Mouse (Mus musculus) liver, embryonic 12.5 days (tissue): ENCODE measurements around the gene Ube2j2. TPM values are rescaled to one million over a fixed set of nuclear protein-coding genes. Genes with fewer than 3 reads are reported as not detected.
A peak's percentile ranks its signal among the peaks of the same experiment; 100 is the strongest.

Experiments used
- ATAC-seq: fragments of 200-750 bp; cut with Nextera tagmentation; 2 replicates; pipeline ENCODE4 v1.8.0; 2017; ENCODE audit warnings: moderate number of reproducible peaks, mild to moderate bottlenecking, moderate library complexity
- H3K27ac ChIP-seq: fragments of 300-500 bp; sonication (generic); 2 replicates; pipeline ENCODE4 v1.5.1; 2016; ENCODE audit warnings: mild to moderate bottlenecking
- H3K27me3 ChIP-seq: fragments of 300-500 bp; sonication (generic); replicated peaks from 2 replicates; pipeline ENCODE4 v1.6.1; 2016; ENCODE audit warnings: mild to moderate bottlenecking, moderate library complexity
- H3K36me3 ChIP-seq: fragments of 300-500 bp; sonication (generic); 2 replicates; pipeline ENCODE4 v1.6.1; 2016; ENCODE audit warnings: mild to moderate bottlenecking, moderate library complexity
- H3K4me1 ChIP-seq: fragments of 300-500 bp; sonication (generic); 2 replicates; pipeline ENCODE4 v1.6.1; 2016
- H3K4me2 ChIP-seq: fragments of 300-500 bp; sonication (generic); 2 replicates; pipeline ENCODE4 v1.6.1; 2016; ENCODE audit warnings: mild to moderate bottlenecking, moderate library complexity
- H3K4me3 ChIP-seq: fragments of 300-500 bp; sonication (generic); 2 replicates; pipeline ENCODE4 v1.5.1; 2016; ENCODE audit warnings: mild to moderate bottlenecking, moderate library complexity
- H3K9ac ChIP-seq: fragments of 300-500 bp; sonication (generic); 2 replicates; pipeline ENCODE4 v1.6.1; 2016; ENCODE audit warnings: mild to moderate bottlenecking, moderate library complexity
- H3K9me3 ChIP-seq: fragments of 300-500 bp; sonication (generic); replicated peaks from 2 replicates; pipeline ENCODE4 v1.6.1; 2016; ENCODE audit warnings: mild to moderate bottlenecking, moderate library complexity
- WGBS: fragments of 180-500 bp; shearing (Covaris S2); methylation state at CpG from one replicate; pipeline ENCODE4 v1.1.7; 2016; ENCODE audit not compliant: insufficient replicate concordance; 5-methylcytosine and 5-hydroxymethylcytosine counted together
- polyA plus RNA-seq: library from polyadenylated mRNA; unstranded; fragments of >200 nt; fragmentation: Nextera tagmentation; extraction: Ambion mirVana; gene quantifications from 2 replicates; pipeline ENCODE4 v1.2.1, GENCODE M21; 2016

The Ube2j2 gene
- polyA plus RNA-seq = 106 and 111 TPM in 2 replicates

- Histone ChIP-seq H3K27ac (peak within 1 kb of the TSS; percentile 85), H3K4me1 (peaks cover 40% of the 10 kb centered on the region), H3K4me3 (peak within 1 kb of the TSS; percentile 99), H3K9me3 (no peaks in the 10 kb centered on the region), H3K4me2 (peak within 1 kb of the TSS; percentile 96), H3K9ac (peak within 1 kb of the TSS; percentile 96), H3K27me3 (peaks cover 26% of the 10 kb centered on the region), H3K36me3 (peaks cover 29% of the 10 kb centered on the region)
- WGBS = under 1% methylated on average over 70 of the region's 85 CpGs
- ATAC-seq = peak; percentile 95
Measured at GRCm38 (mm10) chr4:155943534-155944249, at the start of gene Ube2j2. Ube2j2 (plus strand) TSS chr4:155943831.

DNA sequence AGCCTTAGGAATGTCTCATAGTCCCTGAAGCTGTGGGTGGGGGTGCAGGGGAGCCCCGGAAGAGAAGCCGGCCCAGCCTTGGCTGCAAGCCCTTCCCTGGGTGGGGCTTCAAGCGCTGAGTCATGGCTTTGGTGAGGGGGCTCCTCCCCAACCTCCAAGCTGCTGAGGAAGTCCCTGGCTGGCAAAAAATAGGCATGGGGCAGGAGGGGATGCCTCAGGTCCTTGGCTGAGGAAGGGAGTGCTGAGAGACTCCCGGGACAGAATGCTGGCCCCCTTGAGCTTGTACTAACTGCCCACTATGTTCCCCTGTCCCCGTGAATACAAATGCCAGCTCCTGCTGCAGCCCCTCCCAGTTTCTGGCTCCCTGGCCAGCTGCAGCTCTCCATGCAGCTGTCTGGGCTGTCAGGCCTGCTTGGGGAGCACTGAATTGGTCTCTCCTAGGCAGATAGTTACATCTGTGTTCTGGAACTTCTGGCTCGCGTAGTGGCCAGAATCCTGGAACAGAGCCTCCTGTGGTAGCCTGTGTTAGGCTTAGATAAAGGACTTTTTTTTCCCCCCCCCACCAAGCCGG is 49.2 kb upstream of the Ube2j2 start:
- Histone ChIP-seq H3K27me3 (no peaks in the 10 kb centered on the region), H3K4me3 (peak overlapping the region; percentile 79), H3K27ac (peak overlapping the region; percentile 92), H3K9me3 (no peaks in the 10 kb centered on the region), H3K4me1 (peaks cover 49% of the 10 kb centered on the region), H3K9ac (peak overlapping the region; percentile 65), H3K4me2 (peak overlapping the region; percentile 100), H3K36me3 (peaks cover 47% of the 10 kb centered on the region)
- ATAC-seq = peak; percentile 66
- WGBS = 12% methylated on average over 8 of the region's 8 CpGs

- Histone ChIP-seq H3K9me3 (no peaks in the 10 kb centered on the region), H3K27me3 (no peaks in the 10 kb centered on the region), H3K27ac (peak overlapping the region; percentile 92; the same call in 1 of the 2 replicates), H3K9ac (peak overlapping the region; percentile 65; the same call in 1 of the 2 replicates), H3K4me3 (no peak overlapping the region), H3K4me2 (peak overlapping the region; percentile 100), H3K36me3 (peaks cover 47% of the 10 kb centered on the region), H3K4me1 (peaks cover 44% of the 10 kb centered on the region)
- ATAC-seq = no peak
- 68% methylated on average over 6 of the region's 6 CpGs for WGBS
Measured at GRCm38 (mm10) chr4:155895216-155895615, 48.4 kb upstream of the Ube2j2 start.

DNA sequence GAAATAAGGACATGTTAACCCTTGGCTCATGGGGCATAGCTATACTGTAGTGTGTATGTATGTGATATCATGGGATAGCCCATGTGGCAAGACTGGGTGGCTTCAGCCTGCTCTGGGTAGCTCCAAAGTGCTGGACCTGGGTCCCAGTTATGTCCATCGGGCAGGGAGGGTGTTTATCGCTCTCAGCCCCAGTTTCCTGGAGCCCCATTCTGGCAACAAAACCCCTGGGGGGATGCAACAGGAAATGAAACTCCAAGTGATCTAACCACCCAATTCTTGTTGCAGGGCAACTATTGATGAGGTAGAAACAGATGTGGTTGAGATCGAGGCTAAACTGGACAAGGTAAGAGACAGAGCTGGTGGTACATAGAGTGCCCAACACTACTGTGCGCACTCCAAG is 47.8 kb upstream of the Ube2j2 start:
- Histone ChIP-seq H3K27ac (no peak overlapping the region), H3K27me3 (no peaks in the 10 kb centered on the region), H3K4me1 (peaks cover 38% of the 10 kb centered on the region), H3K9me3 (no peaks in the 10 kb centered on the region), H3K4me3 (no peak overlapping the region), H3K9ac (no peak overlapping the region), H3K4me2 (no peak overlapping the region), H3K36me3 (peaks cover 52% of the 10 kb centered on the region)
- ATAC-seq = no peak
- WGBS = 84% methylated on average over 4 of the region's 4 CpGs

DNA sequence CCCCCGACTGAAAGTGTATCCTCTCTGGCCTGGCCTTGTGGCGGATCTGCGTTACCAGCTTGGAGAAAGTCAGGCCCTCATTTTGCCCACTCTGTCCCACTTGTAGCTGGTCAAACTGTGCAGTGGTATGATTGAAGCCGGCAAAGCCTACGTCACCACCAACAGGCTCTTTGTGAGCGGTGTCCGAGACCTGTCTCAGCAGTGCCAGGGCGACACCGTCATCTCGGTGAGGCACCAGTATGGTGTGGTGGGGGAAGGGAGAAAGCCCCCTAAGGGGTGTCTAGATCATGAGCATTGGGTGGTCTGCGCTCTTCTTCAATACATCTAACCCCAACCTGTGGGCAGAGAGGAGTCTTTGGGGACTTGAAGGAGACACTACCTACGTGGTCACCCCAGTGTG is 47.2 kb upstream of the Ube2j2 start:
- no peak overlapping the region for H3K4me2 ChIP-seq
- WGBS = 93% methylated on average over 12 of the region's 12 CpGs
- peaks cover 58% of the 10 kb centered on the region for H3K36me3 ChIP-seq

DNA sequence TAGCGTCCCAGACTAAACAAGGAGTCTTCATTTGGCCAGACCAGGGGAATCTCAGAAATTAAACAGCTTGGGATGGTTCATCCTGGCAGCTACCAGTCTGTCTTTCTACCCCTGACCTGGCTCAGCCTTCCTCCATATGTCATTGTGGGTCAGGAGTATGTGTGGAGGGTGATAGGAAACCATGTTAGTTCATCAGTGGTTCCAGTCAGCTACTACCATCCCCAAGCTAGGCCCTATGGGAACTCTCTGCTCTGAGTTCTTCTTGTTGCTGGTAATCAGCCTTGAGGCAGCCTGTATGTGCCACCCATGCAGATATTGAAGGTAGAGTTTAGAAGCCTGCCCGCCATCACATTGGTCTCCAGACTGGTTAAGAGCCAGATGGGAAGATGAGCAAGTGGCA is 45.3 kb upstream of the Ube2j2 start:
- peaks cover 23% of the 10 kb centered on the region for H3K4me1 ChIP-seq
- no peak overlapping the region for H3K4me3 ChIP-seq
- no peaks in the 10 kb centered on the region for H3K9me3 ChIP-seq
- H3K27me3 ChIP-seq = no peaks in the 10 kb centered on the region
- H3K27ac ChIP-seq = no peak overlapping the region
- H3K36me3 ChIP-seq = peaks cover 77% of the 10 kb centered on the region
- no peak overlapping the region for H3K9ac ChIP-seq
- 96% methylated on average over 2 of the region's 2 CpGs for WGBS
- H3K4me2 ChIP-seq = no peak overlapping the region
- ATAC-seq = no peak

More for the DNA sequence above, 47.2 kb upstream of the Ube2j2 start:
- Histone ChIP-seq H3K27ac (no peak overlapping the region), H3K9me3 (no peaks in the 10 kb centered on the region), H3K27me3 (no peaks in the 10 kb centered on the region), H3K4me3 (no peak overlapping the region), H3K4me1 (peaks cover 32% of the 10 kb centered on the region), H3K9ac (no peak overlapping the region)
- no peak for ATAC-seq

GRCm38 (mm10) chr4:155899355-155899754 is 44.3 kb upstream of the Ube2j2 start:
- no peak for ATAC-seq
- Histone ChIP-seq H3K9me3 (no peaks in the 10 kb centered on the region), H3K9ac (no peak overlapping the region), H3K27me3 (no peaks in the 10 kb centered on the region), H3K4me1 (peaks cover 12% of the 10 kb centered on the region), H3K4me3 (no peak overlapping the region), H3K27ac (no peak overlapping the region), H3K36me3 (peaks cover 87% of the 10 kb centered on the region), H3K4me2 (no peak overlapping the region)
- WGBS = 88% methylated on average over 7 of the region's 7 CpGs

- no peak overlapping the region for H3K9ac ChIP-seq
- ATAC-seq = no peak
- H3K4me3 ChIP-seq = no peak overlapping the region
- no peak overlapping the region for H3K27ac ChIP-seq
- WGBS = 67% methylated on average over 3 of the region's 3 CpGs
- H3K27me3 ChIP-seq = no peaks in the 10 kb centered on the region
- no peaks in the 10 kb centered on the region for H3K9me3 ChIP-seq
- no peak overlapping the region for H3K4me2 ChIP-seq
- H3K4me1 ChIP-seq = no peaks in the 10 kb centered on the region
- peaks cover 96% of the 10 kb centered on the region for H3K36me3 ChIP-seq
Measured at GRCm38 (mm10) chr4:155901205-155901604, 42.4 kb upstream of the Ube2j2 start.

DNA sequence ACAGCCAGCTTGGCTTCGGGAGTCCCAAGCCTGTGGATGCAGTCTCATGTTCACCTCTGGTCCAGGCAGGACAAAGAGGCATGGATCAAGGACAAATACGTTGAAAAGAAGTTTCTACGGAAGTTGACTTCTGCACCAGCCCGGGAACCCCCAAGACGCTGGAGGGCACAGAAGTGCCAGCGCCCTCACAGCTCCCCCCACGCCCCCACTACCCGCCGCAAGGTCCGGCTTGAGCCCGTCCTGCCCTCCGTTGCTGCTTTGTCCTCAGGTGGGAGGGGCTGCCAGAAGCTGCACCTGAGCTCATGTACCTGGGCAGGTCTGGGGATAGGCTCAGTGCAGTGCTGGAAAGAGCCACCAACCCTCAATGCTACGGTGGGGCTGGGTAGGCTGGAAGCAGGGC is 40.4 kb upstream of the Ube2j2 start:
- Histone ChIP-seq H3K4me2 (no peak overlapping the region), H3K36me3 (peaks cover 86% of the 10 kb centered on the region), H3K27me3 (no peaks in the 10 kb centered on the region), H3K4me3 (no peak overlapping the region), H3K4me1 (no peaks in the 10 kb centered on the region), H3K27ac (no peak overlapping the region), H3K9me3 (no peaks in the 10 kb centered on the region), H3K9ac (no peak overlapping the region)
- ATAC-seq = no peak
- 92% methylated on average over 13 of the region's 13 CpGs for WGBS

- peaks cover 73% of the 10 kb centered on the region for H3K36me3 ChIP-seq
- H3K4me3 ChIP-seq = no peak overlapping the region
- H3K27me3 ChIP-seq = no peaks in the 10 kb centered on the region
Measured at GRCm38 (mm10) chr4:155904318-155905102, 39.1 kb upstream of the Ube2j2 start.

GRCm38 (mm10) chr4:155905634-155906033 is 38.0 kb upstream of the Ube2j2 start:
- no peak overlapping the region for H3K9ac ChIP-seq
- WGBS = 87% methylated on average over 13 of the region's 13 CpGs
- H3K36me3 ChIP-seq = peaks cover 62% of the 10 kb centered on the region

More at GRCm38 (mm10) chr4:155904318-155905102, 39.1 kb upstream of the Ube2j2 start:
- H3K27ac ChIP-seq = no peak overlapping the region
- H3K4me2 ChIP-seq = no peak overlapping the region
- no peak for ATAC-seq
- H3K9me3 ChIP-seq = no peaks in the 10 kb centered on the region
- no peaks in the 10 kb centered on the region for H3K4me1 ChIP-seq
- H3K9ac ChIP-seq = no peak overlapping the region
- WGBS = 86% methylated on average over 13 of the region's 13 CpGs

GRCm38 (mm10) chr4:155906125-155906524 is 37.5 kb upstream of the Ube2j2 start:
- Histone ChIP-seq H3K4me3 (no peak overlapping the region), H3K27me3 (no peaks in the 10 kb centered on the region), H3K9me3 (no peaks in the 10 kb centered on the region), H3K4me1 (no peaks in the 10 kb centered on the region), H3K36me3 (peaks cover 57% of the 10 kb centered on the region), H3K27ac (no peak overlapping the region), H3K4me2 (no peak overlapping the region), H3K9ac (no peak overlapping the region)
- no peak for ATAC-seq
- 76% methylated on average over 9 of the region's 9 CpGs for WGBS

More at GRCm38 (mm10) chr4:155905634-155906033, 38.0 kb upstream of the Ube2j2 start:
- no peaks in the 10 kb centered on the region for H3K4me1 ChIP-seq
- no peak overlapping the region for H3K4me3 ChIP-seq
- no peak overlapping the region for H3K4me2 ChIP-seq
- ATAC-seq = no peak
- H3K27me3 ChIP-seq = no peaks in the 10 kb centered on the region
- no peaks in the 10 kb centered on the region for H3K9me3 ChIP-seq
- H3K27ac ChIP-seq = no peak overlapping the region
